Mouse (Mus musculus) ES-Bruce4 (cell line): ENCODE measurements around the gene Hoxb3. TPM values are rescaled to one million over a fixed set of nuclear protein-coding genes. Genes with fewer than 3 reads are reported as not detected.

Experiments
- H3K27ac ChIP-seq: 2 replicates; pipeline ENCODE4 v1.5.1; 2012; ENCODE audit warnings: low read length, inconsistent platforms; ENCODE audit not compliant: insufficient read depth
- H3K27me3 ChIP-seq: 2 replicates; pipeline ENCODE4 v1.6.1; 2012; ENCODE audit warnings: mild to moderate bottlenecking, low read length, inconsistent platforms; ENCODE audit not compliant: control insufficient read depth, poor library complexity, insufficient read depth, severe bottlenecking
- H3K36me3 ChIP-seq: 2 replicates; pipeline ENCODE4 v1.6.1; 2012; ENCODE audit warnings: inconsistent platforms, mild to moderate bottlenecking, low read length, moderate library complexity; ENCODE audit not compliant: control insufficient read depth, poor library complexity, insufficient read depth, severe bottlenecking
- H3K4me1 ChIP-seq: one replicate; pipeline ENCODE4 v1.8.1; 2011; ENCODE audit warnings: low read length; ENCODE audit not compliant: control insufficient read depth, insufficient read depth
- H3K4me3 ChIP-seq: 2 replicates; pipeline ENCODE4 v1.5.1; 2011; ENCODE audit warnings: low read depth, mild to moderate bottlenecking, low read length
- H3K9ac ChIP-seq: 2 replicates; pipeline ENCODE4 v1.6.1; 2012; ENCODE audit warnings: low read depth, mild to moderate bottlenecking, inconsistent platforms; ENCODE audit not compliant: poor library complexity, severe bottlenecking
- H3K9me3 ChIP-seq: replicated peaks from 2 replicates; pipeline ENCODE4 v1.6.1; 2012; ENCODE audit warnings: mild to moderate bottlenecking, low read length, inconsistent platforms; ENCODE audit not compliant: control insufficient read depth, poor library complexity, insufficient read depth, severe bottlenecking
- CTCF ChIP-seq: IDR thresholded peaks from one replicate; pipeline ENCODE4 v1.8.1; 2011; ENCODE audit warnings: low read depth, low read length
- EP300 ChIP-seq: IDR thresholded peaks from 2 replicates; pipeline ENCODE4 v1.6.1; 2011; ENCODE audit warnings: low read depth, low read length; ENCODE audit not compliant: insufficient read depth
- POLR2A ChIP-seq: IDR thresholded peaks from one replicate; pipeline ENCODE4 v1.8.1; 2011; ENCODE audit warnings: low read length; ENCODE audit not compliant: insufficient read depth
- polyA plus RNA-seq: library from polyadenylated mRNA; stranded (reverse); fragments of >200 nt; gene quantifications from 2 replicates; pipeline ENCODE4 v1.2.4, GENCODE M21; 2011; ENCODE audit warnings: low read depth; ENCODE audit not compliant: missing spikeins, insufficient read depth, insufficient read length

Gene Hoxb3
- polyA plus RNA-seq, 1 experiment = not detected

DNA sequence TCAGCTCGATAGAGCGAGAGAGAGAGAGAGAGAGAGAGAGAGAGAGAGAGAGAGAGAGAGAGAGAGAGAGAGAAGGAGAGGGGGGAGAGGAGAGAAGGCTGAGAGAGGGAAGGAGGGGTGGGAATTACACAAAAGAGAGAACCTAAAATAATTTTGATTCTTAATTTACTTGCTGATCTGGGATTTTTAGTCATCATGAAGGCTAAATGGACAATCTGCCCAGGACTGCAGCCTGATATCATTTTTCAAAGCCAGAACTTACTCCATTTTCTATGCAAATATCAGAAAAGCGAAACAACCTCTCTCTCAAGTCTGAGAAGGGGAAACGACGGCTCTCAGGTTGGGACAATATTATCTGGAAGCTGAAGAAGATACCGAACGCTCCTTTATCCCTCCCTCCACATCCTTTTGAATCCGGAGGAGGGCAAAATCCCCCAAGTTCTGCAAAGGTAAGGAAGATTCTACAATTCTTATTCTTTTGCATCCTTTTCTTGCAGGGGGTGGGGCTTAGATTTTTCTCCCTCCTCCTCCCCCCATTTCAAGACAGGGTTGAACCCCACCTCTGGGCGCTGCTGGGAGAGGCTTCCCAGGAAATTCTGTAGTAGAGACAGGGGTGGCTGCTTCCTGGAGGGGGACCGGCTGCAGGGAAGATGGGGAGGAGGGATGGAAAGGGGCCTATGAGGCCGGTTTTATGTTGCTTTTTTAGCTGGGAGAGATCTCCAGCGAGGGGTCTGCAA, 30.4 kb upstream of the Hoxb3 start:
- no peak overlapping the region for H3K4me3 ChIP-seq
- H3K9ac ChIP-seq = no peak overlapping the region
- no peaks in the 10 kb centered on the region for H3K4me1 ChIP-seq
- TF ChIP-seq EP300 (no peak), POLR2A (no peak), CTCF (no peak)
- peaks cover 74% of the 10 kb centered on the region for H3K27me3 ChIP-seq
- H3K36me3 ChIP-seq = no peaks in the 10 kb centered on the region
- H3K9me3 ChIP-seq = no peaks in the 10 kb centered on the region
- H3K27ac ChIP-seq = no peak overlapping the region

DNA sequence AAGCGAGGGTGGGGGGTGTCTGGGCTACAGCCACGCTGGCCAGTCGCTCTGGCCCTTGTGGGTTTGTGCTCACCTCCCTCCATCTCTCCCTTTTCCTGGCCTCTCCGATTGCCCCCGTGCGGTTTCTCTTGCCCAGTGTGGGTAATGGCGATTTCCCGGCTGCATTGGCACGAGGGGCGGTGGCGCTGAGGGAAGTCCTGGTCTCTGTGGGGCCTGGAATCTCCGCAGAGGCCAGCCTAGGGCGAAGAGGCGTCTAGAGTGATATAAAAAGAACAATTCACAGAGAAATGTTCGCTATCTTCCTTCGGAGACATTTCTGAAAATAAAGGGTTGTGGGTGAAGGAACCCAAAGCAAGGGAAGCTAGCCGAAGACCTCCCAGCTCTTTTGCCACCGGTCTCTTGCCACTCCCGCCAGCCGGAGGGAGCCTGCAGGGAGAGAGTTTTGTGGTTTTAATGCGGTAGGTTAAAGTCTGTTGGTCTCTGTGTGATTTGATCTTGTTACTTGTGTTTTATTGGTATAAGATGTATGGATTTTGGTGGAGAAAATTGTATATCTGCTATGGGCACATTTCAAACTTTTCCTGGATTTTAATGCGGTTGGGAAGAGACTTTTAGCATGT, 29.7 kb upstream of the Hoxb3 start:
- H3K4me3 ChIP-seq = no peak overlapping the region
- H3K9me3 ChIP-seq = no peaks in the 10 kb centered on the region
- no peak overlapping the region for H3K9ac ChIP-seq
- H3K27me3 ChIP-seq = peaks cover 73% of the 10 kb centered on the region
- no peak for TF ChIP-seq EP300
- no peak overlapping the region for H3K27ac ChIP-seq
- H3K4me1 ChIP-seq = no peaks in the 10 kb centered on the region
- H3K36me3 ChIP-seq = no peaks in the 10 kb centered on the region

DNA sequence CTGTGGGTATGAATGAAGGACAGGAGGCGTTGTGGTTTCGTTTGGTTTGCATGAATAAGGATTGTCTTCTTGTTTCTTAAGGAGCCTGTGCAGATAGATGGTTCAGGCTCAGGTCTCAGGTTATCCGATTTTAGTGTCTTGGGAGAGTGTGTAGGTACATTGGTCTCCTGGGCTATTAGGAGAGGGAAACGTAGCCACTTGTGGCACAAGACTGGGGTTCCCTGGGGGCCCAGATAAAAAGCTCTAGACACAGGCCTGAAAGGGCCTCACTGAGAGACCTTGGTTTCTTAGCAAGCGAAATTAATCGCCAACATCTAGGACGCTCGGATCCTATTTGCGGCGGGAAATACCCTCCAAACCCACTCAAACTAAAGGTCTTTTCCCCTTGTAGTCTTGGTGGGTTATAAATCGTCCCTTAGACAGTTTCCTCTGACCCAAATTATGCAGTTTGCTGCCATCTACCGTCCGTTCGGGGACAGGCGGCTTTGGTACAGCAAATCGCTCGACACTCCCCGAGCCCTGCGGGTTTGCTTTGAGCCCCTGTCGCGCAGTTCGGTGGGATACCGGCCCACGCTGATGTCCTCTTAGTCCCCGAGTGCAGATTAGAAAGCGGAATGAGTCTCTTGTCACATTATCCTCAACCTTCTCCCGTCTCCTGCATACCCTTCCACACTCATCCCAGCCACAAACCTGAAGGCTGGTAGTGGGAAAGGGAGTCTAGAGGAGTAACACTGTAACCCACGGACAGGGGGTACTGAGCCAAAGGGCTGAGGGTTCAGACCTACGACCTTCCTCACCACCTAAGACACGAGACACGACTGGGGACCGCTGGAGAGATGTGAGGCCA, 28.7 kb upstream of the Hoxb3 start:
- Histone ChIP-seq H3K9me3 (no peaks in the 10 kb centered on the region), H3K27me3 (peaks cover 79% of the 10 kb centered on the region), H3K4me1 (no peaks in the 10 kb centered on the region), H3K9ac (no peak overlapping the region), H3K27ac (no peak overlapping the region), H3K36me3 (no peaks in the 10 kb centered on the region), H3K4me3 (no peak overlapping the region)
- TF ChIP-seq POLR2A (no peak), EP300 (no peak), CTCF (peak; percentile 70)

DNA sequence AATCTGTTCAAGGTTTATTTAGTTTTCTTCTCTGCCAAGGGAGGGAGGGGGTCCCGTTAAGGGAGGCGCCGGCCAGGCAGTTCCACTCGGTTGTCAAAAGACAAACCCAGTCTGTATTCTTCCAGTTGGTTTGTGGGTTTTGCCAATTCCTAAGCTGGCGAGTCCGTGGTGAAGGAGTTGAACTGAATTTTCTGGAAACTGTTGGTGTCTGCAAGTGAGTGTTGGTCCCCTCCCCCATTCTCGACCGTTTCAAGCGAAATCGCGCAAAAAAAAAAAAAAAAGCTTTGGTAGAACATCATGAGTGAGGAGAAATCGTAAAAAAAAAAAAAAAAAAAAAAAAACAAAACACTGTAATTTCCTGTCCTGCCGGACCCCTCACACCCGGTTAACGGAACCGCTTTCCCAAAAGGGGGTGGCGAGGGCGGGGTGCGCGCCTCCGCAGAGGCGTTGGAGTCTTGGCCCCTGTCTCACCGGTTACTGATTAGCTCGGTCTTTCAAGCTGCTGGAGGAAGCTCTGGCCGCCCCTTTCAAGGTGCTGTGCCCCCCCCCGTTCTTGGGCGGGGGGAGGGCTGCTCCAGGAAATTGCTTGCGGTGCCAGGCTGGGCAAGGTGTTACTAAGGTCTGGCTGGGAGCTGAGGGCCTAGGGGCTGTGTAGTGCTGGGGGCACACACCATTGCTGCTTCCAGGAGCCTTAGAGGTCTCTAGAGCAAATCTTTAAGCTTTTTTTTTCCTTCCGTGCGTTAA, 27.9 kb upstream of the Hoxb3 start:
- Histone ChIP-seq H3K36me3 (no peaks in the 10 kb centered on the region), H3K9ac (no peak overlapping the region), H3K27me3 (peaks cover 81% of the 10 kb centered on the region), H3K9me3 (no peaks in the 10 kb centered on the region), H3K4me3 (no peak overlapping the region), H3K27ac (no peak overlapping the region), H3K4me1 (no peaks in the 10 kb centered on the region)
- TF ChIP-seq POLR2A (no peak), CTCF (no peak), EP300 (no peak)

DNA sequence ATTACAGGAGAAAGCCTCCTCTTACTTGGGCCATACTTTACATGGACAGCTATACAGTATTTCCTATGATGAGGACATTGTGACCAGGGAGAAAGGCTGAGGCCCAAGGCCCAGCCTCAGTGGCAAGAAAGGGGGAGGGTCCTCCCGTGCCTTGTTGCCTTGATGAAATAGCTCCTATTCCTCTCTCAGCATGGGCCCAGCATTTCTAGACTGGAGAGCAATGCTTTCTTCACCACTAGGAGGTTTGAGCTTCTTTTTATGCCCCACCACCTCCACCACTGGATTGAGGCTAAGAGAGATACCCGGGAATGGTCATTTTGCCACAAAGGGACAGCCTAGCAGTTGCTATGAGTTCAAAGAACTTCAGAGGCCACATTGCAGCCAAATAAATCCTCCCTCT, 26.1 kb upstream of the Hoxb3 start:
- Histone ChIP-seq H3K9ac (no peak overlapping the region), H3K4me1 (no peaks in the 10 kb centered on the region), H3K27me3 (peaks cover 86% of the 10 kb centered on the region), H3K36me3 (no peaks in the 10 kb centered on the region), H3K4me3 (no peak overlapping the region), H3K27ac (no peak overlapping the region), H3K9me3 (no peaks in the 10 kb centered on the region)
- no peak for TF ChIP-seq EP300
- TF ChIP-seq CTCF = no peak
- TF ChIP-seq POLR2A = no peak
